Mouse (Mus musculus): ENCODE measurements around the gene H2afj.
A peak's percentile ranks its signal among the peaks of the same experiment; 100 is the strongest.

DNA sequence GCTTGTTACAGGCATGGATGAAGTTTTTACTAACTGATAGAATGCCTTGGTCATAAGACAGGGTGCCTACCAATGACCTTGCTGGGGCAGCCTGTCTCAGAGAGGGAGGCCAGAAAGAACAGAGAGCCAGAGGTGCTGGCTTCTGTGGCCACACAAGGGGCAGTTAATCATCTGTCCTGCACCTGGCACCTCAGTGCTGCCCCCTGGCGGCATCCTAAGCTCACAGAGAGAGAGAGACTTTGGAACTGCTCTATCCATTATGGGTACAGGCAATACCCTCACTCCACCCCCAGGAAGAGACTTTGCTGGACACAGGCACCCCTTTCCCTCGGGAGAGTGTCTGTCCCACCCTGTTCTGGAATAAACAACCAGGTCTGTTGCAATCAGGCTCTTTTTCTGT lies 39.7 kb downstream of the H2afj start:
- TF ChIP-seq CTCF (conservative IDR thresholded peaks at IDR 0.05; ENCODE audit: low read length): peak; percentile 71
- no peak for TF ChIP-seq POU5F1 (IDR thresholded peaks at IDR 0.05; ENCODE audit: borderline replicate concordance, low read length)
